21 mouse cellular contexts compared by ENCODE assay signal in genomic region chr2:178123466-178123865, GRCm38 (mm10). TPM values are rescaled to one million over a fixed set of nuclear protein-coding genes. Genes with fewer than 3 reads are reported as not detected.
A peak's percentile ranks its signal among the peaks of the same experiment; 100 is the strongest.
DNase-seq lines count a peak whose midpoint lies in the region; ATAC-seq lines count a peak whose summit lies in the region.
"Had no signal": no experiment of that assay in that cellular context is flagged by ENCODE, and none has a peak within 500 bp of the region (broad histone marks: within the 10 kb centered on the region; RNA-seq: fewer than 3 reads in every experiment).

No protein-coding gene starts in this region.

- no peak overlapping the region for H3K4me2 ChIP-seq in forebrain, embryonic 13.5 days
- H3K4me2 ChIP-seq: heart, embryonic 11.5 days; hindbrain, embryonic 12.5 days; limb, embryonic 13.5 days; midbrain, embryonic 15.5 days had no signal

- no peak overlapping the region for H3K27ac ChIP-seq in forebrain, embryonic 10.5 days
- no peak overlapping the region for H3K27ac ChIP-seq in forebrain, embryonic 13.5 days
- H3K27ac ChIP-seq in limb, embryonic 10.5 days: peak overlapping the region; percentile 83
- H3K27ac ChIP-seq: hindbrain, embryonic 12.5 days; limb, embryonic 13.5 days; midbrain, embryonic 15.5 days had no signal

- no peaks in the 10 kb centered on the region for H3K36me3 ChIP-seq in forebrain, embryonic 10.5 days (replicated peaks)
- no peaks in the 10 kb centered on the region for H3K36me3 ChIP-seq in forebrain, embryonic 13.5 days (ENCODE audit: poor library complexity, severe bottlenecking)
- no peaks in the 10 kb centered on the region for H3K36me3 ChIP-seq in limb, embryonic 10.5 days
- H3K36me3 ChIP-seq: hindbrain, embryonic 12.5 days; limb, embryonic 13.5 days; midbrain, embryonic 15.5 days had no signal

- no peaks in the 10 kb centered on the region for H3K9me3 ChIP-seq in forebrain, embryonic 10.5 days
- H3K9me3 ChIP-seq in forebrain, embryonic 13.5 days (replicated peaks): no peaks in the 10 kb centered on the region
- H3K9me3 ChIP-seq in limb, embryonic 10.5 days (replicated peaks): no peaks in the 10 kb centered on the region
- H3K9me3 ChIP-seq: hindbrain, embryonic 12.5 days; limb, embryonic 13.5 days; megakaryocyte, embryonic 14.5 days; midbrain, embryonic 15.5 days had no signal

- no peak for ATAC-seq in forebrain, embryonic 13.5 days
- no peak for ATAC-seq in megakaryocyte progenitor cell, adult 5-6 weeks (replicated peaks; ENCODE audit: poor library complexity)
- ATAC-seq: inflammation-experienced regulatory T-cells, adult 6 months; midbrain, embryonic 15.5 days had no signal

- H3K27me3 ChIP-seq in forebrain, embryonic 10.5 days (ENCODE audit: poor library complexity, severe bottlenecking): peaks cover 30% of the 10 kb centered on the region
- peaks cover 27% of the 10 kb centered on the region for H3K27me3 ChIP-seq in forebrain, embryonic 13.5 days
- H3K27me3 ChIP-seq in limb, embryonic 10.5 days (ENCODE audit: low read depth, poor library complexity, severe bottlenecking): peaks cover 20% of the 10 kb centered on the region

- H3K4me3 ChIP-seq in forebrain, embryonic 10.5 days: no peak overlapping the region
- H3K4me3 ChIP-seq in forebrain, embryonic 13.5 days: no peak overlapping the region
- no peak overlapping the region for H3K4me3 ChIP-seq in limb, embryonic 10.5 days
- H3K4me3 ChIP-seq: hindbrain, embryonic 12.5 days; limb, embryonic 13.5 days; megakaryocyte, embryonic 14.5 days; midbrain, embryonic 15.5 days had no signal

- H3K9ac ChIP-seq in forebrain, embryonic 13.5 days: no peak overlapping the region
- H3K9ac ChIP-seq: hindbrain, embryonic 12.5 days; limb, embryonic 13.5 days; midbrain, embryonic 15.5 days had no signal

- H3K4me1 ChIP-seq in forebrain, embryonic 10.5 days: peaks cover 37% of the 10 kb centered on the region
- H3K4me1 ChIP-seq in forebrain, embryonic 13.5 days: peaks cover 10% of the 10 kb centered on the region
- peaks cover 52% of the 10 kb centered on the region for H3K4me1 ChIP-seq in limb, embryonic 10.5 days

- 82% methylated on average over 15 of the region's 15 CpGs for WGBS in forebrain, embryonic 10.5 days
- WGBS in forebrain, embryonic 13.5 days: 73% methylated on average over 15 of the region's 15 CpGs
- 77% methylated on average over 15 of the region's 15 CpGs for WGBS in limb, embryonic 10.5 days

- peak; percentile 11 for DNase-seq in forebrain, embryonic 10.5 days (ENCODE audit: extremely low spot score, low spot score)
- DNase-seq in layer of hippocampus, adult 11-12 months (ENCODE audit: low spot score): peak; percentile 1
- no peak for DNase-seq in layer of hippocampus, adult 9-10 months (ENCODE audit: low spot score)
- peak; percentile 1 for DNase-seq in right cerebral cortex, postnatal 25 days
- DNase-seq in right cerebral cortex, adult 18-20 months: no peak
- DNase-seq in limb, embryonic 10.5 days (ENCODE audit: low spot score): peak; percentile 27
- DNase-seq: gastrocnemius, postnatal 25 days; heart, postnatal 10 days; kidney, adult 2 months; kidney, postnatal 10 days; lung, postnatal 10 days; retina, postnatal 1 day; thymus, adult 18-20 months had no signal

RNA-seq across cellular contexts. Expression of gene Phactr3, which starts 4.7 kb away (rescaled TPM):
- 4.2 and 4.9 TPM in 2 replicates for polyA plus RNA-seq in forebrain, embryonic 10.5 days (2016; fragmentation: Nextera tagmentation; extraction: Ambion mirVana)
- 27.0 and 29.9 TPM in 2 replicates for polyA plus RNA-seq in forebrain, embryonic 13.5 days (2015; fragmentation: Nextera tagmentation; extraction: Ambion mirVana)
- 8.1 and 8.3 TPM in 2 replicates for polyA plus RNA-seq in limb, embryonic 10.5 days (2016; fragmentation: Nextera tagmentation; extraction: Ambion mirVana)
- 0.05 TPM in 1 of 2 replicates, not detected in the other for total RNA-seq in megakaryocyte progenitor cell, adult 5-6 weeks (2015)
- not detected in 2 replicates for total RNA-seq in megakaryocyte progenitor cell, adult 5-6 weeks (2017)
- total RNA-seq: gastrocnemius, postnatal 25 days had no signal

RNA-seq across cellular contexts. Expression of gene Zfp931, which starts 45.2 kb away (rescaled TPM):
- 18.4 and 19.9 TPM in 2 replicates for polyA plus RNA-seq in forebrain, embryonic 10.5 days (2016; fragmentation: Nextera tagmentation; extraction: Ambion mirVana)
- polyA plus RNA-seq in forebrain, embryonic 13.5 days (2015; fragmentation: Nextera tagmentation; extraction: Ambion mirVana): 15.5 and 16.8 TPM in 2 replicates
- 16.2 and 17.0 TPM in 2 replicates for polyA plus RNA-seq in limb, embryonic 10.5 days (2016; fragmentation: Nextera tagmentation; extraction: Ambion mirVana)
- total RNA-seq in megakaryocyte progenitor cell, adult 5-6 weeks (2015): 14.6 and 15.5 TPM in 2 replicates
- total RNA-seq in megakaryocyte progenitor cell, adult 5-6 weeks (2017): 14.3 and 16.4 TPM in 2 replicates

Comparison
In these comparisons a context has a peak if more than half of its experiments do, and no peak if none do; other contexts are left out.
1. DNase-seq: peak in forebrain, embryonic 10.5 days (single experiment), layer of hippocampus, adult 11-12 months (single experiment), right cerebral cortex, postnatal 25 days (single experiment) and limb, embryonic 10.5 days (single experiment); none in layer of hippocampus, adult 9-10 months (single experiment) and right cerebral cortex, adult 18-20 months (single experiment).